Mouse (Mus musculus): Measurements from ENCODE around the gene Ikzf1. TPM values are rescaled to one million over a fixed set of nuclear protein-coding genes. Genes with fewer than 3 reads are reported as not detected.

Gene Ikzf1
- polyA plus RNA-seq, 1 experiment from 2014 or later: 0.63 TPM

DNA sequence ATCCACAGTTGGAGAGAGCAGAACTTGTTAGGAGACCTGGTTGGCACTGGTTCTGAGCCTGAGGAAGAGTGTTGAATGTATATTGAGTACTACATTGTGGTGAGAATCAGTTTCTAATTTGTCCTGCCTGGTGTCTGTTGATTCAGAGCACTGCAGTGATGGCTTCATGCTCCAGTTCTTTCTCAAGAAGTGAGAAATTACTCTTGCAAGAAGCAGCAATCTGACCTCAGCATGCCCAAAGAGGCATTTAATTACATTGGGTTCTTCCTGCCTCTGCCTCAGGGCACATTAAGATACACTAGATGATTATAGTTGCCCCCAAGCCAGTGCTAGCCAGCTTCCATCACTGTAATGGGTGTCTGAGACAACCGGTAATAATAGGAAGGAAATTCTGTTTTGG is 74.1 kb downstream of the Ikzf1 start:
- 0 out of 2 replicates have a peak, but pooled peaks cover under 1% of the 10 kb centered on the region for H3K4me1 ChIP-seq
- ATAC-seq: no peak
- no peak overlapping the region for H3K27ac ChIP-seq
- no peaks in the 10 kb centered on the region for H3K36me3 ChIP-seq (ENCODE audit: poor library complexity, severe bottlenecking)
- no peaks in the 10 kb centered on the region for H3K9me3 ChIP-seq (replicated peaks)
- WGBS: 100% methylated on average over 1 of the region's 1 CpGs
- H3K27me3 ChIP-seq: no peaks in the 10 kb centered on the region
- H3K9ac ChIP-seq: no peak overlapping the region
- no peak overlapping the region for H3K4me3 ChIP-seq
- H3K4me2 ChIP-seq: no peak overlapping the region

DNA sequence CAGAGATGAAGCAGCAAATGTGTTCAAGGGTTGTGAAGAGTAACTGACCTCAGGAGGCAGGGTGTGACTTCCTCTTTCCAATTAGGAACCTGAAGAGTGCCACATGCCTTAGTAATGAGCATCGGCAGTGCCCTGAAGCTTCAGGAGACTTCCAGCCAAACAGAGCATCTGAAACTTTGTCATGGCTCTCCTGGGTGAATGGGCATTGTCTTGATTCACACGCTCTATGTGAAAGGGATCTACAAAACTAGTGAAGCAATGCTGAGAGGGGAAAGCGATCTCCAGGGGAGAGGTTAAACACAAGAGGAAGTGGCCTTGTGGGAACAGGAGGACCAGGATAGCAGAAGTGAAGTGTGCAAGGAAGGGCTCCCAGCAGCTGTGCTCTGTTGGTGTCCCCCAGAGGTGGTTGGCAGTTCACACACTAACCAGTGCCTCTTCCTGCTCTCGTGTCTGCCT is 78.4 kb downstream of the Ikzf1 start:
- Histone ChIP-seq H3K27me3 (no peaks in the 10 kb centered on the region), H3K27ac (no peak overlapping the region), H3K4me3 (no peak overlapping the region), H3K9me3 (replicated peaks) (no peaks in the 10 kb centered on the region), H3K4me1 (no peaks in the 10 kb centered on the region), H3K4me2 (no peak overlapping the region), H3K9ac (no peak overlapping the region), H3K36me3 (ENCODE audit: poor library complexity, severe bottlenecking) (no peaks in the 10 kb centered on the region)
- WGBS: 78% methylated on average over 4 of the region's 4 CpGs
- no peak for ATAC-seq

DNA sequence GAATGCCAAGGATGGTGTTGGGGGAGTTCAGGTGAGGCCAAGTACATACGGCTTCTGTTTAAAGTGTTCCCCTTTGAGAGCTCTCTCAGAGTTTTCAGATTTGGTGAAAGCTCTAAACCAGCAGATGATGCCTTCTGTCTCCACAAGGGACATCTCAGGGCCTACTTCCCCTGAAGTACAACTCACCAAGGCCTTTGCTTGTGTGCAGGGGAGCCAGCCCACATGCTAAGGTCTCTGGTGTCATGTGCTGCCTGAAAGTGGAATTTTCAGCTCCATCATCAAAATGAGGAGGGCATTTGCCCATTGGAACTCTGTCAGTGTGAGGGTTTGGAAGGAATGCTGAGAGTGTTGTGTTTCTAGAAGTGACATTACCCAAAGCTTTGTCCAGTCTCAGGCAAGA is 80.6 kb downstream of the Ikzf1 start:
- no peak overlapping the region for H3K4me2 ChIP-seq
- ATAC-seq: no peak

DNA sequence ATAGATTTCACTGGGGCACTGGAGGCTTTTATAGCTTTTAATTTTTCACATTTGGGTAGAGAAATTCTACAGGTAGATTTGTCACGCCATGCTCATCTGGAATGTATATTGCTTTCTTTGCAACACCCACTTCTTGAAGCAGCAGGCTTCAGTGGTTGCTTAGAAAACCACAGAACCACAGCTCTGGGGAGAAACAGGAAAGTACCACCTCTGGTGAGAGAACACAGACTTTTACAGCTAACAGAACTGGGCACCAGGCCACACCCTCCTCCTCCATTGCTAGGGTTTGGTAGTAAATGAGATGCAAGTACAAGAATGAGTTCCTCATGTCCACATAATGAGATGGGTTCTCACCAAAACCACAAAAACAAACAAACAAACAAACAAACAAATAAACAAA is 81.3 kb downstream of the Ikzf1 start:
- Histone ChIP-seq H3K9ac (no peak overlapping the region), H3K4me1 (no peaks in the 10 kb centered on the region), H3K4me2 (no peak overlapping the region), H3K4me3 (no peak overlapping the region), H3K27me3 (no peaks in the 10 kb centered on the region), H3K9me3 (replicated peaks) (no peaks in the 10 kb centered on the region), H3K36me3 (ENCODE audit: poor library complexity, severe bottlenecking) (no peaks in the 10 kb centered on the region), H3K27ac (no peak overlapping the region)
- ATAC-seq: no peak
- WGBS: 96% methylated on average over 1 of the region's 1 CpGs

More for the DNA sequence above, 80.6 kb downstream of the Ikzf1 start:
- no peaks in the 10 kb centered on the region for H3K4me1 ChIP-seq
- H3K36me3 ChIP-seq (ENCODE audit: poor library complexity, severe bottlenecking): no peaks in the 10 kb centered on the region
- H3K4me3 ChIP-seq: no peak overlapping the region
- no peaks in the 10 kb centered on the region for H3K27me3 ChIP-seq
- no peak overlapping the region for H3K9ac ChIP-seq
- H3K27ac ChIP-seq: no peak overlapping the region
- WGBS: 87% methylated on average over 1 of the region's 1 CpGs
- H3K9me3 ChIP-seq (replicated peaks): no peaks in the 10 kb centered on the region

DNA sequence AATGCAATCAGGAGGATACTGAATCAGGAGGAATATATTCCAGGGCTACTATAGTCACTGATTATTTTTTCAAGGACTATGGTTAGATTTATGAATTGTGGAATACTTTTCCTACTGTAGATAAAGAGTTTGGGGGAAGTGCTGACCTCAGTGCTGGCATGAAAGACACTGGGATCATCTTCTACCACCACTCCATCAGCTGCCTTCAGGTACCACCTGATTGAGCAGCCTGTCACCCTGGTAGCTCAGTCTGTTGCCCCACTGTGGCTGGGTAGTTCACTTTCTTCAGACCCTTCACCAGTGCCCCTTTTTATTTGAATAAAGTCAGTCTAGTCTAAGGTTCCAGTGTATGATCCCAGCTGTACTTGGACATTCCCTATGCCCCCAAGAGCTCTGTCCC is 81.9 kb downstream of the Ikzf1 start:
- Histone ChIP-seq H3K4me2 (no peak overlapping the region), H3K9ac (no peak overlapping the region), H3K27me3 (no peaks in the 10 kb centered on the region), H3K4me1 (no peaks in the 10 kb centered on the region), H3K4me3 (no peak overlapping the region), H3K9me3 (replicated peaks) (no peaks in the 10 kb centered on the region), H3K36me3 (ENCODE audit: poor library complexity, severe bottlenecking) (no peaks in the 10 kb centered on the region), H3K27ac (no peak overlapping the region)
- ATAC-seq: no peak

DNA sequence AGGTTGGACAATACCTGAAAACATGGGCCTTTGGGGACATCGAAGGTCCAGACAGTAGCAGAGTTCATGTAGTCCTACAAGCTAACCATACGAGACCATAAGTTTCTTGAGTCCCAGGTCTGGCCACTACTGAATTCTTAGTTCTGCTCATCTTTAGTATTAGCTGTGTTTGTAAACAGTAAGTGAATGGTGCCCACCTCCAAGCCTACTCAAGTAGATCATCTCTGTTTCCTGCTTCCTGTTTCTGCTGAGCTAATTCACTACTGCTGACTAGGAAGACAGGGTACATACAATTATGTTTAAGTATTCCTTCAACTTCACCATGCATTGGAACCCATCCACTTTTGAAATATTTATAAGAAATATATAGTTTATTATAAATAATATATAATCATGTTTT is 83.3 kb downstream of the Ikzf1 start:
- no peak overlapping the region for H3K27ac ChIP-seq
- no peaks in the 10 kb centered on the region for H3K36me3 ChIP-seq (ENCODE audit: poor library complexity, severe bottlenecking)
- ATAC-seq: no peak
- no peaks in the 10 kb centered on the region for H3K4me1 ChIP-seq
- no peak overlapping the region for H3K9ac ChIP-seq
- no peak overlapping the region for H3K4me3 ChIP-seq
- H3K4me2 ChIP-seq: no peak overlapping the region
- 92% methylated on average over 2 of the region's 2 CpGs for WGBS
- no peaks in the 10 kb centered on the region for H3K9me3 ChIP-seq (replicated peaks)
- no peaks in the 10 kb centered on the region for H3K27me3 ChIP-seq

DNA sequence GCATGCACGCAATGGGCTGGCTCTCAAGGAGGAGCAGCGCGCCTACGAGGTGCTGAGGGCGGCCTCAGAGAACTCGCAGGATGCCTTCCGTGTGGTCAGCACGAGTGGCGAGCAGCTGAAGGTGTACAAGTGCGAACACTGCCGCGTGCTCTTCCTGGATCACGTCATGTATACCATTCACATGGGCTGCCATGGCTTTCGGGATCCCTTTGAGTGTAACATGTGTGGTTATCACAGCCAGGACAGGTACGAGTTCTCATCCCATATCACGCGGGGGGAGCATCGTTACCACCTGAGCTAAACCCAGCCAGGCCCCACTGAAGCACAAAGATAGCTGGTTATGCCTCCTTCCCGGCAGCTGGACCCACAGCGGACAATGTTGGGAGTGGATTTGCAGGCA is 84.5 kb downstream of the Ikzf1 start:
- Histone ChIP-seq H3K4me1 (no peaks in the 10 kb centered on the region), H3K27me3 (no peaks in the 10 kb centered on the region), H3K9me3 (replicated peaks) (no peaks in the 10 kb centered on the region), H3K36me3 (ENCODE audit: poor library complexity, severe bottlenecking) (no peaks in the 10 kb centered on the region), H3K27ac (no peak overlapping the region), H3K4me3 (no peak overlapping the region), H3K4me2 (no peak overlapping the region), H3K9ac (no peak overlapping the region)
- WGBS: 93% methylated on average over 20 of the region's 20 CpGs
- ATAC-seq: no peak

DNA sequence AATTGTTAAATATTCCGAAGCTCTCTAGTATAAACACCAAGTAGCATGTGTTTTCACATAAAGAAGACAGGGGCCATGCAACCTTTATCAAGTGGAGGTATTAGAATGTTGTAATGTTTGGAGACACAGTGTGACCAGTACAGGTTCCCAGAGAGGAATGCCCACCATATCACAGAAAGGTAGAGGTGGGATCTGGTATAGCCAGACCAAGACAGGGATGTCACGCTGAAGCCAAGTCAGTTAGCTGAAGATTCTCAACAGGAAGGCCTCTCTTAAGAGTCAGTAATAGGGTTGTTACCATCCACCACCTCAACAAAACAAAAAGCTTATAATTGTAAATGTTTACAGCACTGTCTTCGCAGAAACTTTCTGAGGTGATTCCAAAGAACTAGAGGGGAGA is 85.9 kb downstream of the Ikzf1 start:
- no peak for ATAC-seq
- H3K9ac ChIP-seq: no peak overlapping the region
- no peaks in the 10 kb centered on the region for H3K4me1 ChIP-seq
- no peaks in the 10 kb centered on the region for H3K27me3 ChIP-seq
- no peak overlapping the region for H3K27ac ChIP-seq
- WGBS: 90% methylated on average over 3 of the region's 3 CpGs
- no peak overlapping the region for H3K4me3 ChIP-seq
- no peak overlapping the region for H3K4me2 ChIP-seq
- H3K9me3 ChIP-seq (replicated peaks): no peaks in the 10 kb centered on the region
- H3K36me3 ChIP-seq (ENCODE audit: poor library complexity, severe bottlenecking): no peaks in the 10 kb centered on the region

DNA sequence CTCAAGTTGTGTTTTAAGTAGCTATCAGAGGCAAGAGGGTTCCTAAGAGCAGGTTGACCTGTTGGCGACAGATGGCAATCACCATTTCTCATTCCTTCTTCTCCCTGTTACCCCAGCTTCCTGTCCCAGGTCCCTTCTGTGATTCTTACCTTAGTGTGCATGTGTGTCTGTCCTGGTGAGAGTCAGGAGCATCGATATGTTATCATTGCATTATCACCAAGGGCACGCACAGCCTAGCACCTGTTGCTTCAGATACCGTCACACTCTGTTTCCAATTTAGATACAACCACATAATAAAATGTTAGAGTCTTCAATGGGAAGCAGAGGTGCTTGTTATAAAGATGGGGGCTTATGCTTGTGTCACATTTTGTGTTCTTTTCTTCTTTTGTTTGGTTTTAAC is 87.4 kb downstream of the Ikzf1 start:
- ATAC-seq: no peak
- Histone ChIP-seq H3K4me3 (no peak overlapping the region), H3K4me2 (no peak overlapping the region), H3K27ac (no peak overlapping the region), H3K4me1 (no peaks in the 10 kb centered on the region), H3K36me3 (ENCODE audit: poor library complexity, severe bottlenecking) (no peaks in the 10 kb centered on the region), H3K9me3 (replicated peaks) (no peaks in the 10 kb centered on the region), H3K9ac (no peak overlapping the region), H3K27me3 (no peaks in the 10 kb centered on the region)
- WGBS: 90% methylated on average over 4 of the region's 4 CpGs

DNA sequence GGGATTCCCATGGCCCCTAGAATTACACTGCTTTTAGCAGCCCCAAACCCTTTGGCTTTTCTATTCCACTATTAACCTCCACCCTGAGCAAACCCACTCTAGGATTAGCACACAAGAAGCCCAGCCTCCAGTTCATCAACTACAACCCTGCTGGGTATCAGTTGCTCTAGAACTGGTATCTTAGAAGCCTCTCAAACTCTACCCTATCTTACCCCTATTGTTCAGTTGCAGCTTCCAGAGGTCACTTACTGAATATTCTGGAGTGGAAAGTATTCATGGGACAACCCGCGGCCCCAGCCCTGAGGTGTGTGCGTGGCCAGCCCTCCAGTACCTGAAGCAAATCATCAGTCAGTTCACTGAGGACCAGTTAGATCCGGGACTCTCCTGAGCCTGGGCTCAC is 89.6 kb downstream of the Ikzf1 start:
- no peaks in the 10 kb centered on the region for H3K9me3 ChIP-seq (replicated peaks)
- no peaks in the 10 kb centered on the region for H3K36me3 ChIP-seq (ENCODE audit: poor library complexity, severe bottlenecking)
- WGBS: 96% methylated on average over 4 of the region's 4 CpGs
- no peak overlapping the region for H3K4me2 ChIP-seq
- H3K4me3 ChIP-seq: no peak overlapping the region
- no peak for ATAC-seq
- no peaks in the 10 kb centered on the region for H3K4me1 ChIP-seq
- no peak overlapping the region for H3K27ac ChIP-seq
- no peaks in the 10 kb centered on the region for H3K27me3 ChIP-seq
- H3K9ac ChIP-seq: no peak overlapping the region

DNA sequence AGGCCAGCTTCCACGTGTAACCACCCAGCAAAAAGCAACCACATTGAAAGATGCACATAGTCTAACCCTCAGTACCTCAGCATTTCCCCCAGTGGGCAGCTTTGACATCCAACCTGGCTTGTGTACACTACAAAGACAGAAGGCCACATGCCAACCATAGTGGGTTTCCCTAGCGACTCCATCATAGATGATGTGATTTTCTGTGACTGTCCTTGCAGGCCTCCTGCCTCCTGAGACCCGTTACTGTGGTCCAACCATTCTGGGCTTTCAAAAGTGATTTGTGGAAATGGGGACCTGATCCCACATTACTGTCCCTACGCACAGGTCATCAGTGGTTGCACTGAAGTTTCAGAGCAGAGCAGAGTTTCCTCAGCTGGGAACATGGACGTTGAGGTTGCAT is 90.1 kb downstream of the Ikzf1 start:
- no peaks in the 10 kb centered on the region for H3K36me3 ChIP-seq (ENCODE audit: poor library complexity, severe bottlenecking)
- no peak overlapping the region for H3K4me3 ChIP-seq
- no peaks in the 10 kb centered on the region for H3K4me1 ChIP-seq
- H3K4me2 ChIP-seq: no peak overlapping the region
- ATAC-seq: no peak
- H3K9me3 ChIP-seq (replicated peaks): no peaks in the 10 kb centered on the region
- H3K27me3 ChIP-seq: no peaks in the 10 kb centered on the region
- H3K27ac ChIP-seq: no peak overlapping the region
- no peak overlapping the region for H3K9ac ChIP-seq
- 93% methylated on average over 5 of the region's 5 CpGs for WGBS

DNA sequence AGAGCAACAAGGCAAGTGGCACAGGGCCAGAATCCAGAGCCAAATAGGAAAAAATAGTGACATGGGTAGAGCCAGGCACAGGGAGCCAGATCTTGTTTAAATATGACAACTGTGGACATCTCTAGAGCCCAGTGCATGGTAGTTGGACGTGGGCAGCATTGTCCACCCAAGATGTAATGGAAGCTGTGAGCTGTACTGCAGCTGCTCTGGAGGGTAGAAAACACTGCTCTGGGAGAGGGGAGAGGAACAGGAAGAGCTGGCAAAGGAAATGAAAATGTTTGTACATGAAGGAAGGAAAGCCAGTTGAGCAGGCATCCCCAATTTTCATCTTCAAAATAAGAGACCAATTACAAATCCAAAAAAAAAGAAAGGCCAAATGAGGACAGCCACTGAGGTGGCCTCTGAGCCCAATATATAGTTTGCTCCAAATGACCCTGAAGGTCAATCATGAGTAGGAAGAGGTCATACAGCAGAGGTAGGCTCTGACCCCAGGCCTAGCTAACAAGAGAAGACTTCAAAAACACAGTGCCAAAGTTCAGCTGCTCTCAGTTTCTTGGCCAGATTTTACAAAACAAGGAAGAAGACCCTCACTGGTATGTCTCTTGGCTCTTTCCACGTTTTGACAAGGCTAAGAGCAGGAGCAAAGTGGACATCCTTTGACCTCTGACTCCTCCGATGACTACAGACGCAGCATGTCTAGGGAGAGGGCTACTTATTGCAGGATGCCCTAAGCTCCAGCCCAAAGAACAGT is 91.4 kb downstream of the Ikzf1 start:
- H3K4me1 ChIP-seq: no peaks in the 10 kb centered on the region
- no peak for ATAC-seq
- H3K4me3 ChIP-seq: no peak overlapping the region
- H3K27ac ChIP-seq: no peak overlapping the region
- H3K27me3 ChIP-seq: no peaks in the 10 kb centered on the region
- no peak overlapping the region for H3K4me2 ChIP-seq
- no peaks in the 10 kb centered on the region for H3K9me3 ChIP-seq (replicated peaks)
- H3K36me3 ChIP-seq (ENCODE audit: poor library complexity, severe bottlenecking): no peaks in the 10 kb centered on the region
- 82% methylated on average over 4 of the region's 4 CpGs for WGBS
- no peak overlapping the region for H3K9ac ChIP-seq

DNA sequence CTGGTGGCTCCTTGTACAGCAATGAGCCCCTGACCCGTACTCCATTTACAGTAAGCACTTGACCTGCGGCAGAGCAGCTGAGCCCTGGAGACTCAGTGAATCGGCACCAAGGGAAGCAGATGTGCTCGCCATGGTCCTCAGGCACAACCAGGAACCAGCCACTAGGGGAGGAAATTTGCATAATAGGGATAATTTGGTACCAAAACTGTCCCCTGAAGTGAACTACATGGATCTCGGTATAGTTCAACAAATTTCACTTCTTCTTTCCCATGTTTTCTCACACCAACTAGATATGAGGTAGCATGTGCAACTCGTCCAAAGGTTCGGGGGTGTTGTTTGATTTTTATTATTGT is 92.0 kb downstream of the Ikzf1 start:
- Histone ChIP-seq H3K4me1 (no peaks in the 10 kb centered on the region), H3K9me3 (replicated peaks) (no peaks in the 10 kb centered on the region), H3K27me3 (no peaks in the 10 kb centered on the region), H3K4me3 (no peak overlapping the region), H3K4me2 (no peak overlapping the region), H3K27ac (no peak overlapping the region), H3K9ac (no peak overlapping the region), H3K36me3 (ENCODE audit: poor library complexity, severe bottlenecking) (no peaks in the 10 kb centered on the region)
- ATAC-seq: no peak
- WGBS: 86% methylated on average over 7 of the region's 7 CpGs
